Mouse (Mus musculus): ENCODE measurements around the gene Mapkapk3.

The Mapkapk3 gene

GRCm38 (mm10) chr9:107290897-107291296 is 1.2 kb upstream of the Mapkapk3 start:
- no peak for DNase-seq (ENCODE audit: low read depth, low spot score)

DNA sequence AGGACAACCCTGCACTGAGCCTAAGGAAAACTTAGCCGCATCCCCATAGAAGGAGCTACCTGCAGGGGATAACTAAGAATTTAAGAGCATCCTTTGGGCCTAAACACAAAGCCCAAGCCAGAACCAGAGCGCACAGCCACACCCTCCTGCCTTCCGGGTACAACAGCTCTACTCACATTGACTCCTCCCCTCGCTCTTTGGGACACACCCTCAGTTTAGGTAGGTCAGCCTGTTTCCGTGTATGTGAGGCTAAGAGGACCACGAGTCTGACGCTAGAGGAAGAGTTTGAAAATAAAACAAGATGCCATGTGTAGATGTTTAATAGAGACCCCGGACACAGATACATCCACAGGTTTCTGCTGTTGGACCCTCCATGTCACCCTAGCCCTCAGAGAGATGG is 966 bp downstream of the Mapkapk3 start:
- no peak for DNase-seq (ENCODE audit: low read depth, low spot score)

DNA sequence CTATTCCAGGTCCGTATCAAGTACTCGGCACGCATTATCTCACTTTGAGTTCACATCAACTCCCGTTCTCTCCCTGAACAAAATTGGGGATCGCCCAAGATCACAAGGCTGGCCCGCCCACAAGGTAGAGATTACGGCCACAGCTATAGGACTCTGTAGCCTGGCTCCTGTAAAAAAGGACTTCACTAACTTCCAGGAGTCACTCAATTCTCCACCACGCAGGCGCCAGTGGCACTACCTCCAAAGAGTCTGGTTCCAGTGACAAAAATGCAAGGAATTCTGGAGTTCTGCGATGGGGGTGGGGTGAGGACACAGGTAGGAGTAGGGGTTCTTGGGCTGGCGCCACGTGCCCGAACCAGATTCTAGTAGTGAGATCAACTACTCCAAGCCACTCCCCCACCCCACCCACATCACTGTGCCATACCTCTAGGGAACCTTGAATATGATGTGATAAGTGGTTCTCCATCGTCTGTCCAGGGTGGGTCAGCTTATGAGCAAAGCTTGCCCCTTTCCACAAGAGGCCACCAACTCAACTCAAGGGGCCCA is 1.5 kb downstream of the Mapkapk3 start:
- no peak for DNase-seq (ENCODE audit: low read depth, low spot score)

- DNase-seq (ENCODE audit: low read depth, low spot score): no peak
Observed at GRCm38 (mm10) chr9:107287294-107287693, 2.4 kb downstream of the Mapkapk3 start.

GRCm38 (mm10) chr9:107285009-107285408 is 4.7 kb downstream of the Mapkapk3 start:
- no peak for DNase-seq (ENCODE audit: low read depth, low spot score)

- DNase-seq (ENCODE audit: low read depth, low spot score): no peak
Observed at GRCm38 (mm10) chr9:107282951-107283350, 6.7 kb downstream of the Mapkapk3 start.

DNA sequence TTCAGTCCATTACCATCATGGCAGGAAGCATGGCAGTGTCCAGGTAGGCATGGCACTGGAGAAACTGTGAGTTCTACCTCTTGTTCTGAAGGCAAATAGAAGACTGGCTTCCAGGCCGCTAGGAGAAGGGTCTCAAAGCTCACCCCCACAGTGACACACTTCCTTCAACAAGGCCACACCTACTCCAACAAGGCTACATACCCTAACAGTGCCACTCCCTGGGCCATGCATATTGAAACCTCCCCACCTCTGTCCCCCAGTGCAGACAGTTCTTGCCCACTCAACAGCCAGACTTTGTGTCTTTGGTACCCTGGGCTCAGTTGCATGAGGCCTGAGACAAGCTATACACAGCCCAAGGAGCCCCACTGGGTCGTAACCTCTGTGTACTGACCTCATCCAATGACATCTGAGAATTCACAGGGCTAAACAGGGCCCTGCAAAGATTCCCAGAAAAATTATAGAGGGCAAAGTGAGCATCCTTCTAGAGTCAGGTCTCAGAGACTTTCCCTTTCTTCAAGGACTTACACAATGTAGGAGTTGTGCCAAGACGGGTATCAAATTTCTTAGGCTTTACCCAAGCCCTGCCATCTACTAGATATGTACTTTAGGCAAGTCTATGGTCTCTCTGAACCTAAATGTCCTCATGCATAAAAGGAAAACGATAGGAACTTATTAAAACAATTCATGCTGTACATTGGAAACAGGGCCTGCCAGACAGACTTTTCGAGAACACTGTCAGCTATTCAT is 8.3 kb downstream of the Mapkapk3 start:
- DNase-seq (ENCODE audit: low read depth, low spot score): no peak

DNA sequence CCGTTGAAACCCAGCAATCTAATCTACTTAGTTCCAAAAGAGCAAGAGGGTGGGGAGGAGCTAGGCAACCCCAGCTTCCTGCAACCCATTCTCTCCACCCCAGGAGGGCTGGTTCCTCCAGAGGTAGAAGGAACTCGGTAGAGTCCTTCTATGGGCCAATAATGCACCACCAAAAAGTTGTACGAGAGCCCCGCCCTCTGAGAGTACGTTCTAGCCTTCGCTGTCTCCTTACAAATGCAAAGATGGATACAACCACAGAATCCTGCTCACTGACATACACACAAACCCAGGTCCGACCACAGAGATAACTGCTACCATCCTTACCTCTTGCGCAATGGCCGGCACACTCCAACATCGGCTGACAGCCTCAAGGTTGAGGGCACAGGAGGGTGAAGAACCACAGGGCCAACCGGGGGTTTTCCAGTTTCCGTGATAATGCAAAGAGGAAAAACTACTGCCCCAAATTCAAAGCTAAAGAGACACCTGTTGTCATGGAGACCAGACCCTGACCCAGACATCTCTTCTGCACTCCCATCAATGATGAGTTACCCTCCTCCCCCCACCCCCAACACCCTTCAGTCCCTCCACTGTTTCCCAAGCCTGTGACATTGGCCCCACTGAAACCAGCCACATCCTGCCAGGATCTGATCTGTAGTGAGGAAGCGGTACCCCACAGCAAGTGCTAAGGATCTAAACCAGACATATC is 9.2 kb downstream of the Mapkapk3 start:
- no peak for DNase-seq (ENCODE audit: low read depth, low spot score)

GRCm38 (mm10) chr9:107279378-107280321 is 10.0 kb downstream of the Mapkapk3 start:
- DNase-seq (ENCODE audit: low read depth, low spot score): no peak

DNA sequence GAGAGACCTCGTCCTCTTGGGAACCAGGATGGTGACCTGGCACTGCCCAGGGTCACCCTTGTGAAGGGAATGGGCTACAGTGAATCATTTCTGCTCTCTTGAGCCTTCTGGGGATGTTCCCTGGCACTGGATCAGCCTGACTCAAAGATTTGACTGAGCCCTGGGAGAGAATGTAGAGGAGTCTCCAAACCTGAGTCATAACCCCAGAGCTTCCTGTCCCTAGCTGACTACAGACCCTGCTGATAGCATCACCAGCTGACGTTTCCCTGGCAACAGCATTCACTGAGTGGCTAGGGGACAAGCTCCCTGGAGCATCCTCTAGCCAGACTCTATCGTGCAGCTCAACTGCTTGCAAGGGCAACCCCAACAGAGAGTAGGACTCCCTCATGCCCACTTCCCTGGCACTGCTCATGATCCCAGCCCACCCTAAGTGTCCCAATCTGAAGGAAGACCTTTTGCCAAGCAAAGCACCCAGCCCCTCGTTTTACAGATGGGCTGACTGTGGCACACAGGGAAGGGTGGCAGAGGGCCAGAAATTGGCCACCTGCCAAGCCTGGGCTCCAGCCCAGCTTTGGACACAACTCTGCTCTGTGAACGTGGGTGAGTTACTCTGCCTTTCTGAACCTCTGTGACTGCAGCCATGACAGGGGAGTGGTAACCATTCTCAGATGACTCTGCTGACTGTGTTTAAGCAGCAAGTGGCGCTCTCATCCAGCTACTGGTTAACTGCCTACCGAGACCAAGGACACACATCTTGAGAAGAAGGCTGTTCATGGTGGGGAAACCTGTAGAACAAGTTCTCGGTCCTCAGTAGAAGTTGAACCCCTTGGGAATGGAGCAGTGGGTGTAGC is 10.9 kb downstream of the Mapkapk3 start:
- no peak for DNase-seq (ENCODE audit: low read depth, low spot score)

GRCm38 (mm10) chr9:107278126-107278525 is 11.6 kb downstream of the Mapkapk3 start:
- DNase-seq (ENCODE audit: low read depth, low spot score): no peak

DNA sequence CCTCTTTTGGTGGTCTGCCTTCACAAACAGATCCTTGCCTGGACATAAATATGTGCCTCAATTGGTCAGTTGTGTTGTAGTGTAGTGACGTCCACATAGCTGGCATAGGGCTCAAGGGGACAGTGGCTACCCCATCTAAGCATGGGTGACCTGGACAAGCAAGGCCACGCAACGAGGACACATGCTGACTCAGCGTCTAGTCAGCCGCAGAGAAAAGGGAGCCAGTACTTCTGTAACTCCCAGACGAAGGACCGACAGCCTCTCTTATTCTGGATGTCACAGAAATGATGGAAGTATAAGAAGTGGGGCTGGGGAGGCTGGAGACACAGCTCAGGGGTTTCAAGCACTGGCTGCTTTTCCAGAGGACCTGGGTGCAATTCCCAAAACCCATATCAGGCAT is 12.1 kb downstream of the Mapkapk3 start:
- no peak for DNase-seq (ENCODE audit: low read depth, low spot score)

GRCm38 (mm10) chr9:107275710-107276109 is 14.0 kb downstream of the Mapkapk3 start:
- no peak for DNase-seq (ENCODE audit: low read depth, low spot score)

GRCm38 (mm10) chr9:107274751-107275150 is 14.9 kb downstream of the Mapkapk3 start:
- DNase-seq (ENCODE audit: low read depth, low spot score): no peak

DNA sequence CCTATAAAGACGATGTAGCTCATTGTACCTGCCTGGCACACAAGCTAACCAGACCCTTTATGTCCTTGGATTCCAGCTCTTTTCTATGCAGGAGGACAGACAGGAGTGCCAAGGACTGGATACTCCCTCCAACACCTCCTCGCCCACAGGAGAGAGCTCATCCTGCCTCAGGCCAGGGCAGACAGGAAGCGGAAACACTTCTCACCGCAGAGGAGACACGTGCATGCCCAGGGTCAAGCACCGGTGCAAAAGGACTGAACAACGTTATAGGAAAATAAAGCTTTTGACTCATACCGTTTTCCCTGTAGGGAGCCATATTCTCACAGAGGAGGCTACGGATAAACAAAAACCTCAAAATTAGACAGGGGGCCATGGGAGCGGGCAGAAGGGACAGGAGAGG is 16.5 kb downstream of the Mapkapk3 start:
- no peak for DNase-seq (ENCODE audit: low read depth, low spot score)

GRCm38 (mm10) chr9:107272284-107272683 is 17.4 kb downstream of the Mapkapk3 start:
- no peak for DNase-seq (ENCODE audit: low read depth, low spot score)

DNA sequence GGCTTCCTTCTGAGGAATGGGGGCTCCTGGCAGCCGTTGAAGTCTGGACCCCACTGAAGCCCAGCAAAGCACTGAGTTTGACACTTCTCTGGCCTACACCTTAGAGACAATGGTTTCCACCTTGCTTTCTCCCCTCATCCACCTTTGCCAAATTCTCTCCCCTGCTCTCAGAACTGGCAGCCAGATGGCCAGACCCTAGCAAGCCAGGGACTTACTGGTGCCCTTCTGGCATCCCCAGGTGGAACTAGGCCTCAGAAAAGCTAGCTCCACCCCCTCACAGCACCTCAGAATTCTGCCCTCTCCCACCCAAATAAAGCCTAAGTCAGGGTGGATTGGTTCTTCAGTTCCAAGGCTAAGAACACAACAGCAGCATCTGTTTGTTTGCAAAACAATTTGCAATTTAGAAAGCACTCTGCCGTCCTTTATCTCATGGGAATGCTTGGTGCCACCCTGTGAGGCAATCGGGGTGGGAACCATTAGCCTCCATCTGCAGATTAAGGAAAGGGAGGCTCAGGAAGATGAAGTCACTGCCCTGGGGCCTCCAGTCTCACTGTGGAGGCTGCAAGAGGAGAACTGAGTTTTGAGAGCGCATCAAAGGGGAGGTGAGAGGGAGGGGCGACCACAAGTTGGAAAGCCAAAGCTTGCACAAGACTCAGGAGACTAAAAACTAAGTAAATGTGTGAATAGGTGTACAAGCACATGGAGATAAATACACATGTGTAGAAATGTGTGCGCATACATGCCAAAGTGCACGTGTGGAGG is 18.3 kb downstream of the Mapkapk3 start:
- DNase-seq (ENCODE audit: low read depth, low spot score): no peak

- no peak for DNase-seq (ENCODE audit: low read depth, low spot score)
Observed at GRCm38 (mm10) chr9:107269772-107270171, 19.9 kb downstream of the Mapkapk3 start.

DNA sequence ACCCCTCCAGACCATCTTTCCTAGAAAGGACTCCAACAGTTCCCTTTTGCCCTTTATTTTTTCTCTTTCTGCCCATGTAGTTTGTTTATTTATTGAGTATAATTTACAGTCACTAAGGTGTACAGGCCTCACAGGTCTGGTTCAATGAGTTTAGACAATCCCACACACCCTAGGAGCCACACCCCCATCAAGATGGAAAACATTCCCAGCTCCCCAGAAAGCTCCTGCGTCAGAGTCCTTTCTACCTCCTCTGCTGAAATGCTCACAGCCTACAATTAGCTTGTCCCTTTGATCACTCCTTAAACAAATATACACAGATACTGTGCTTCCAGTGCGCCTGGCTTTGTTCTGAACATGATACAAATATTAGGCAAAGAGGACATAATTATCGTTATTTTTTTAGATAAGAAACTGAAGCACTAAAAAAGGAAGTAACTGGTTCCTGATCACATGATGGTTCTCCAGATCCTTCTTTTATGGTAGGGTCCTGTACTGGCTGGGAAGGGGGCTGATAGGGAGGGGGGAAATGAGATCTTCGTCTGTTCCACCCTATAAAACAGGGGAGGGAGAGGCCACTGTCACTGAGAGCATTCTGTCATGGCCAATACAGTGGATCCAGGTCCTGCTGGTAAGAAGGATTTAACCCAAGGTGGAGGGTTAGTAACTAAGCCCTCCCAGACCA is 21.8 kb downstream of the Mapkapk3 start:
- DNase-seq (ENCODE audit: low read depth, low spot score): no peak

DNA sequence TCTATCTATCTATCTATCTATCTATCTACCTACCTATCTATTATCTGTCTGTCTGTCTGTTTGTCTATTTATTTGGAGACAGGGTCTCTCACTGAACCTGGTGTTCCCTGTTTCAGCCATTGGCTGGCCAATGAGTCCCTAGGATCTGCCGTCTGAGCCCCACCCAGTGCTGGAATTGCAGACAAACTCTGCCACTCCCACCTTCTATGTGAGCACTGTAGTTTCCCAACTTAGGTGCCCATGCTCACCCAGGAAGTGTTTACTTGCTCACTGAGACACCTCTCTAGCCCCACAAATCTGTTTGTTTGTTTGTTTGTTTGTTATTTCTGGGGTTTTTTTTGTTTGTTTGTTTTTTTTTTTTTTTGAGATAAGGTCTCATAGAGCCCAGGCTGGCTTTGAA is 22.6 kb downstream of the Mapkapk3 start:
- DNase-seq (ENCODE audit: low read depth, low spot score): no peak

Data from embryo, embryonic 11.5 days (tissue).